Mouse (Mus musculus): ENCODE data around the gene Egflam. TPM values are rescaled to one million over a fixed set of nuclear protein-coding genes. Genes with fewer than 3 reads are reported as not detected.

Gene Egflam
- polyA plus RNA-seq, 1 experiment from 2014 or later, result 11.4 TPM

GRCm38 (mm10) chr15:7213683-7214082 lies 184.5 kb downstream of the Egflam start:
- peak; percentile 89 for ATAC-seq (replicated peaks; ENCODE audit: insufficient number of reproducible peaks, insufficient read depth, low FRiP score, low read depth)
- Histone ChIP-seq H3K27me3 (no peaks in the 10 kb centered on the region), H3K27ac (peak overlapping the region; percentile 79), H3K9ac (0 out of 2 replicates have a peak overlapping the region, but pooled peaks have one; percentile 2), H3K4me1 (replicated peaks) (peaks cover 18% of the 10 kb centered on the region), H3K4me2 (no peak overlapping the region), H3K9me3 (replicated peaks) (no peaks in the 10 kb centered on the region), H3K4me3 (no peak overlapping the region), H3K36me3 (no peaks in the 10 kb centered on the region)
- WGBS, result 14% methylated on average over 1 of the region's 1 CpGs

- WGBS, result 60% methylated on average over 9 of the region's 9 CpGs
- H3K4me1 ChIP-seq (replicated peaks), result peaks cover 42% of the 10 kb centered on the region
- no peak overlapping the region for H3K4me3 ChIP-seq
- no peak overlapping the region for H3K4me2 ChIP-seq
- no peak for ATAC-seq (replicated peaks; ENCODE audit: insufficient number of reproducible peaks, insufficient read depth, low FRiP score, low read depth)
- no peak overlapping the region for H3K9ac ChIP-seq
- no peaks in the 10 kb centered on the region for H3K27me3 ChIP-seq
- H3K36me3 ChIP-seq, result 0 out of 2 replicates have a peak, but pooled peaks cover 5% of the 10 kb centered on the region
- H3K9me3 ChIP-seq (replicated peaks), result no peaks in the 10 kb centered on the region
- 0 out of 2 replicates have a peak overlapping the region, but pooled peaks have one; percentile 43 for H3K27ac ChIP-seq
Measured at GRCm38 (mm10) chr15:7208180-7208579, 190.0 kb downstream of the Egflam start.

- ATAC-seq (replicated peaks; ENCODE audit: insufficient number of reproducible peaks, insufficient read depth, low FRiP score, low read depth), result no peak
- Histone ChIP-seq H3K36me3 (0 out of 2 replicates have a peak, but pooled peaks cover 5% of the 10 kb centered on the region), H3K27ac (no peak overlapping the region), H3K4me2 (no peak overlapping the region), H3K4me3 (no peak overlapping the region), H3K9me3 (replicated peaks) (no peaks in the 10 kb centered on the region), H3K27me3 (no peaks in the 10 kb centered on the region), H3K9ac (no peak overlapping the region), H3K4me1 (replicated peaks) (peaks cover 47% of the 10 kb centered on the region)
- 87% methylated on average over 7 of the region's 7 CpGs for WGBS
Measured at GRCm38 (mm10) chr15:7207292-7207691, 190.9 kb downstream of the Egflam start.

- Histone ChIP-seq H3K36me3 (0 out of 2 replicates have a peak, but pooled peaks cover 5% of the 10 kb centered on the region), H3K9ac (no peak overlapping the region), H3K4me2 (no peak overlapping the region), H3K9me3 (replicated peaks) (no peaks in the 10 kb centered on the region), H3K4me1 (replicated peaks) (peaks cover 59% of the 10 kb centered on the region), H3K27me3 (no peaks in the 10 kb centered on the region), H3K27ac (peak overlapping the region; percentile 77), H3K4me3 (no peak overlapping the region)
- no peak; the same call in 1 of the 2 replicates for ATAC-seq (replicated peaks; ENCODE audit: insufficient number of reproducible peaks, insufficient read depth, low FRiP score, low read depth)
- WGBS, result 35% methylated on average over 5 of the region's 5 CpGs
Measured at GRCm38 (mm10) chr15:7206110-7206509, 192.1 kb downstream of the Egflam start.

GRCm38 (mm10) chr15:7204917-7205316 lies 193.3 kb downstream of the Egflam start:
- Histone ChIP-seq H3K27me3 (no peaks in the 10 kb centered on the region), H3K4me1 (replicated peaks) (peaks cover 69% of the 10 kb centered on the region), H3K27ac (peak overlapping the region; percentile 77), H3K4me2 (no peak overlapping the region), H3K36me3 (0 out of 2 replicates have a peak, but pooled peaks cover 5% of the 10 kb centered on the region), H3K9ac (no peak overlapping the region), H3K9me3 (replicated peaks) (no peaks in the 10 kb centered on the region), H3K4me3 (no peak overlapping the region)
- ATAC-seq (replicated peaks; ENCODE audit: insufficient number of reproducible peaks, insufficient read depth, low FRiP score, low read depth), result no peak
- WGBS, result 84% methylated on average over 13 of the region's 13 CpGs

- Histone ChIP-seq H3K27ac (peak overlapping the region; percentile 77), H3K4me1 (replicated peaks) (peaks cover 75% of the 10 kb centered on the region), H3K4me3 (no peak overlapping the region), H3K27me3 (no peaks in the 10 kb centered on the region), H3K4me2 (no peak overlapping the region), H3K9ac (no peak overlapping the region), H3K36me3 (0 out of 2 replicates have a peak, but pooled peaks cover 5% of the 10 kb centered on the region), H3K9me3 (replicated peaks) (no peaks in the 10 kb centered on the region)
- ATAC-seq (replicated peaks; ENCODE audit: insufficient number of reproducible peaks, insufficient read depth, low FRiP score, low read depth), result peak; percentile 56
- 45% methylated on average over 9 of the region's 9 CpGs for WGBS
Measured at GRCm38 (mm10) chr15:7203606-7204330, 194.4 kb downstream of the Egflam start.

- peak overlapping the region; percentile 77 for H3K27ac ChIP-seq
- no peak overlapping the region for H3K4me3 ChIP-seq
- 93% methylated on average over 5 of the region's 5 CpGs for WGBS
- H3K9ac ChIP-seq, result no peak overlapping the region
- ATAC-seq (replicated peaks; ENCODE audit: insufficient number of reproducible peaks, insufficient read depth, low FRiP score, low read depth), result no peak
- H3K4me2 ChIP-seq, result no peak overlapping the region
- H3K36me3 ChIP-seq, result 0 out of 2 replicates have a peak, but pooled peaks cover 5% of the 10 kb centered on the region
- H3K27me3 ChIP-seq, result no peaks in the 10 kb centered on the region
- no peaks in the 10 kb centered on the region for H3K9me3 ChIP-seq (replicated peaks)
- peaks cover 72% of the 10 kb centered on the region for H3K4me1 ChIP-seq (replicated peaks)
Measured at GRCm38 (mm10) chr15:7202981-7203380, 195.2 kb downstream of the Egflam start.

- H3K9ac ChIP-seq, result peak overlapping the region; percentile 21; the same call in 1 of the 2 replicates
- no peak overlapping the region for H3K4me2 ChIP-seq
- peak overlapping the region; percentile 77 for H3K27ac ChIP-seq
- no peaks in the 10 kb centered on the region for H3K27me3 ChIP-seq
- peaks cover 68% of the 10 kb centered on the region for H3K4me1 ChIP-seq (replicated peaks)
- H3K9me3 ChIP-seq (replicated peaks), result no peaks in the 10 kb centered on the region
- ATAC-seq (replicated peaks; ENCODE audit: insufficient number of reproducible peaks, insufficient read depth, low FRiP score, low read depth), result no peak
- WGBS, result 32% methylated on average over 9 of the region's 9 CpGs
- H3K36me3 ChIP-seq, result no peaks in the 10 kb centered on the region
- H3K4me3 ChIP-seq, result no peak overlapping the region
Measured at GRCm38 (mm10) chr15:7201421-7202380, 196.5 kb downstream of the Egflam start.

GRCm38 (mm10) chr15:7200286-7200685 lies 197.9 kb downstream of the Egflam start:
- no peaks in the 10 kb centered on the region for H3K36me3 ChIP-seq
- no peak overlapping the region; the same call in 1 of the 2 replicates for H3K27ac ChIP-seq
- ATAC-seq (replicated peaks; ENCODE audit: insufficient number of reproducible peaks, insufficient read depth, low FRiP score, low read depth), result no peak
- no peak overlapping the region for H3K4me3 ChIP-seq
- H3K9me3 ChIP-seq (replicated peaks), result no peaks in the 10 kb centered on the region
- no peaks in the 10 kb centered on the region for H3K27me3 ChIP-seq
- no peak overlapping the region for H3K9ac ChIP-seq
- 56% methylated on average over 6 of the region's 6 CpGs for WGBS
- H3K4me2 ChIP-seq, result no peak overlapping the region
- H3K4me1 ChIP-seq (replicated peaks), result peaks cover 54% of the 10 kb centered on the region

- peak; percentile 24; the same call in 1 of the 2 replicates for ATAC-seq (replicated peaks; ENCODE audit: insufficient number of reproducible peaks, insufficient read depth, low FRiP score, low read depth)
- Histone ChIP-seq H3K9me3 (replicated peaks) (no peaks in the 10 kb centered on the region), H3K4me1 (replicated peaks) (peaks cover 53% of the 10 kb centered on the region), H3K4me3 (no peak overlapping the region), H3K4me2 (no peak overlapping the region), H3K27me3 (no peaks in the 10 kb centered on the region), H3K27ac (no peak overlapping the region), H3K36me3 (no peaks in the 10 kb centered on the region), H3K9ac (no peak overlapping the region)
- 54% methylated on average over 2 of the region's 2 CpGs for WGBS
Measured at GRCm38 (mm10) chr15:7198816-7199215, 199.4 kb downstream of the Egflam start.
